Mouse (Mus musculus): ENCODE results near the gene Chst13.

The Chst13 gene

GRCm38 (mm10) chr6:90324991-90325390 is at the start of gene Chst13:
Gene Chst13 (minus strand): TSS chr6:90325185.
- no peak for DNase-seq (ENCODE audit: low read depth in 2 of 2, low spot score in 2 of 2)

DNA sequence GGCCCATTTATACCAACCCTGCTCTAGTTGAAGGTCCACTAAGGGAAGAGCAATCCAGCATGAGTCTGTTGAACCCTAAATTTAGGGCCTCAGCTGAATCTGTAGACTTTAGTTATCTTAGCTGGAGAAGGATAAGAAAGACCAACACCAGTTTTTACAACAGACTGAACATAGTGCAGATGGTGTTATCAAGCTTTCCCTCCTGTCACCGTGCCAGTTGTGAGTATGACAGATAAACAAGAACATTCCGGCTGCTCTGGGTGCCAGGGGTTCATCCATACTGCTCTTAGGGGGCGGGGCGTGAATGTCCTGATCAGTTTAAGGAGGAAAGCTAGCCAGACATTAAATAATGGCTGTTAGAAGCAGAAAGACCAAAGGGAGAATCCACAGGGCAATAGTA is 49.7 kb upstream of the Chst13 start:
- no peak for DNase-seq (ENCODE audit: low read depth in 2 of 2, low spot score in 2 of 2)

- DNase-seq (ENCODE audit: low read depth in 2 of 2, low spot score in 2 of 2), result peak; percentile 19 to 33
These were observed 45.0 kb upstream of the Chst13 start for GRCm38 (mm10) chr6:90369725-90370553.

GRCm38 (mm10) chr6:90368976-90369724 is 44.2 kb upstream of the Chst13 start, which contains the start of gene Zxdc:
Gene Zxdc (plus strand): TSS chr6:90369492.
- DNase-seq (ENCODE audit: low read depth in 2 of 2, low spot score in 2 of 2), result peak; percentile 93 to 94

- DNase-seq (ENCODE audit: low read depth in 2 of 2, low spot score in 2 of 2), result no peak
These were observed 38.3 kb upstream of the Chst13 start for GRCm38 (mm10) chr6:90363301-90363700.

GRCm38 (mm10) chr6:90360922-90361614 is 36.1 kb upstream of the Chst13 start:
- DNase-seq (ENCODE audit: low read depth in 2 of 2, low spot score in 2 of 2), result no peak

- DNase-seq (ENCODE audit: low read depth in 2 of 2, low spot score in 2 of 2), result no peak
These were observed 35.2 kb upstream of the Chst13 start for GRCm38 (mm10) chr6:90360024-90360781.

- no peak for DNase-seq (ENCODE audit: low read depth in 2 of 2, low spot score in 2 of 2)
These were observed 34.5 kb upstream of the Chst13 start for GRCm38 (mm10) chr6:90359445-90359844.

DNA sequence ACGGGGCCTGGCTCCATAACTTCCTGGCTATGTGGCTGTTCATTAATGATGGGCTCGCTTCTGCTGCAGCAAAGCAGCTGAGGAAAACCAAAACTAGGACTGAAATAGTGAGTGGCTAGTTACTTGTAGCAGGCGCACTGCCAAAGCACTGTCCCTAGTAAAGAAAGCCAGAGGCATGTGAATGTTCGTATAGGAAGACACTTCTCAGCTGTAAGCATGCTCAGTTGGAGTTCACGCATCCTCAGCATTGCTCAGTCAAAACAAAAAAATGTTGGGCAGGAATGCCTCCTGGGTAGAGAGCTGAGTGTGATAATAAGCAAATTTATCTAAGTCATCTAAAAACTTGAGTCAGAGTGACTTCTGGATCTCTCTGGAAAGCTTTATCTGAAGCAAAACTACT is 33.2 kb upstream of the Chst13 start:
- DNase-seq (ENCODE audit: low read depth in 2 of 2, low spot score in 2 of 2), result no peak

DNA sequence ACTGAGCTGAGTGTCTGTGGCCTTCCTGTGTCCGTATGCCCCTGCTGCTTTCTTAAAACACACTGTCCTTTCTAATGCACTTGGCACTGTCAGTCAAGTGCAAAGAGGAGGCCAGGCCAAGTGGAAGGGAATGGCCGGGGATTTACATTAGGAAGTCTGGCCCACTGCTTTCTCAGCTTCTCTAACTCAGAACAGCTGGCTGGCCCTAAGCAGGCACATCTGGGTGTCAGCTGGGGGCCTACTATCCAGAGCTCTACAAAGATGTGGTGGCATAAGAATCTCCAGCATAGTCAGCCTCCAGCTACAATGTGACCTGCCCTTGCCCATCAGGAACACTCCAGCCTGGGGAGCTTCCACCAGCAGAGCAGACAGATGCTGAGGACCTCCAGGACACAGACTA is 25.0 kb upstream of the Chst13 start:
- DNase-seq (ENCODE audit: low read depth in 2 of 2, low spot score in 2 of 2), result no peak

GRCm38 (mm10) chr6:90348500-90348899 is 23.5 kb upstream of the Chst13 start:
- no peak for DNase-seq (ENCODE audit: low read depth in 2 of 2, low spot score in 2 of 2)

- no peak for DNase-seq (ENCODE audit: low read depth in 2 of 2, low spot score in 2 of 2)
These were observed 22.2 kb upstream of the Chst13 start for GRCm38 (mm10) chr6:90347183-90347582.

DNA sequence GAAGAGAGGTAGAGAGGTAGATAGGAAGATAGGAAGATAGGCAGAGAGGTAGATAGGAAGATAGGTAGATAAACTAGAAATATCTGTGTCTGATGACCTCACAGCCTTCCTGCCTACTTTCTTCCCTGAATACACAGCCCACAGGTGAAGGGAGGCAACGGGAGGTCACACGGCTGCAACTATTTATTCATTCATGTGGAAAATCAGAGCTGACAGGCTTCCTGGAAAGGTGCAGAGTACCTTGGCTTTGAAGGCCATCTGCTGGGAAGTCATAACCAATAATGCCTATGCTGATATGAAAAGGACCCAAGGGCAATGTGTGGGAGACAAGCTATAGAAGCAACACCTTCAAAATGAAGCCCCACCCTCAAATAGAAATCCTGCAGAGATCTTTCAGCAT is 17.4 kb upstream of the Chst13 start:
- no peak for DNase-seq (ENCODE audit: low read depth in 2 of 2, low spot score in 2 of 2)

- no peak for DNase-seq (ENCODE audit: low read depth in 2 of 2, low spot score in 2 of 2)
These were observed 9.3 kb upstream of the Chst13 start for GRCm38 (mm10) chr6:90334244-90334643.

- no peak for DNase-seq (ENCODE audit: low read depth in 2 of 2, low spot score in 2 of 2)
These were observed 7.8 kb upstream of the Chst13 start, which contains the start of gene Uroc1 for GRCm38 (mm10) chr6:90332561-90333425. Gene Uroc1 (plus strand): TSS chr6:90333284.

- no peak for DNase-seq (ENCODE audit: low read depth in 2 of 2, low spot score in 2 of 2)
These were observed 5.0 kb upstream of the Chst13 start for GRCm38 (mm10) chr6:90329953-90330352.

DNA sequence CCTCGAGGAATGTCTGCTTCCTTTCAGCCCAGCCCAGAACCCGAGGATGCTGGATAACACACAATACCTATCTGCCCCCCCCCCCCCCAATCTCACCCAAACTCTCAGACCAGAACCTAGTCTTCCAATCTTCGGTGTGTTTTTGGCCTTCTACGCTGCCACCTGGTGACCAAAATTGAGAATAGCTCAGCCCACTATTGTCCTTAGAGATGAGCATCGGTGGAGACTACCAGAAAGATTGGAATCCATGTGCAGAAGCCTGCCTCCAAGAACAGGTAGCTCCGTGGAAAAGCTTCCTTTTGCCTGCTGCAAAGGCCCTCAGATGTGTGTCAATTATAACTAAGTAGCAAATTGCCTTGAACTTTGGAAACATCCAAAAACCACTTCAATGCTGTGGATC is 2.7 kb upstream of the Chst13 start:
- no peak for DNase-seq (ENCODE audit: low read depth in 2 of 2, low spot score in 2 of 2)

DNA sequence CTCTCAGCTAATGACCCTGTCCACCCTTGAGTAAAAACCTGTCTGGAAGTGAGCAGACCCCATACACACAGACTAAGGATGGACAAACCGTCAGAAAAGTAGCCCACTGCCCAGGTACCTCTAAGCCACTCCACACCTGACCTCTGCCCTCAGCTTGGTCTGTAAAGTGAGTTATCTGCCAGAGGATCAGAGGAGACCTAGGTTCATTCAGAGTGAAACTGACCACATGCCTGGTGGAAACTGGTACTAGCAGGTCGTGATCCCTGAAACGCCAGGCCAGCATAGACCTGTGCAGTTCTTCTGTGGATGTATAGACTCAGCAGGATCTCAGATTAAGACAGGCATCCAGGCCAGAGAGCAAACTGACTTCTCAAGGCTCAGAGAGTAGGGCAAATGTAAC is 522 bp downstream of the Chst13 start:
- no peak for DNase-seq (ENCODE audit: low read depth in 2 of 2, low spot score in 2 of 2)

GRCm38 (mm10) chr6:90324026-90324425 is 959 bp downstream of the Chst13 start:
- DNase-seq (ENCODE audit: low read depth in 2 of 2, low spot score in 2 of 2), result no peak

GRCm38 (mm10) chr6:90321811-90322210 is 3.2 kb downstream of the Chst13 start:
- no peak for DNase-seq (ENCODE audit: low read depth in 2 of 2, low spot score in 2 of 2)
